Mouse (Mus musculus): ENCODE results near the gene Enkur. TPM values are rescaled to one million over a fixed set of nuclear protein-coding genes. Genes with fewer than 3 reads are reported as not detected.
"Not testable (repeated sequence)": the region's sequence is repeated elsewhere in the genome, so short reads cannot be mapped to it uniquely, and the experiment has no call there.

Gene Enkur
- under 1 TPM; 0.43 to 0.99 TPM for total RNA-seq (2021)
- long read RNA-seq, experiment 1: 0 reads
- long read RNA-seq, experiment 2: 0 reads

GRCm38 (mm10) chr2:21204912-21205830 is at the start of gene Enkur, which contains the start of gene Thnsl1:
TSS of gene Enkur (minus strand) at chr2:21205365.
TSS of gene Thnsl1 (plus strand) at chr2:21205724.
- peak; percentile 99 for DNase-seq (ENCODE audit: low spot score in 2 of 2)

GRCm38 (mm10) chr2:21254308-21254707 is 49.1 kb upstream of the Enkur start:
- DNase-seq (ENCODE audit: low spot score in 2 of 2): no peak

GRCm38 (mm10) chr2:21253644-21254043 is 48.5 kb upstream of the Enkur start:
- no peak for DNase-seq (ENCODE audit: low spot score in 2 of 2)

GRCm38 (mm10) chr2:21245477-21246102 is 40.4 kb upstream of the Enkur start:
- DNase-seq (ENCODE audit: low spot score in 2 of 2): no peak

GRCm38 (mm10) chr2:21244986-21245385 is 39.8 kb upstream of the Enkur start:
- DNase-seq (ENCODE audit: low spot score in 2 of 2): no peak

GRCm38 (mm10) chr2:21244104-21244503 is 38.9 kb upstream of the Enkur start:
- not testable (repeated sequence) for DNase-seq (ENCODE audit: low spot score in 2 of 2)

GRCm38 (mm10) chr2:21236846-21237245 is 31.7 kb upstream of the Enkur start:
- DNase-seq (ENCODE audit: low spot score in 2 of 2): no peak

GRCm38 (mm10) chr2:21235844-21236386 is 30.8 kb upstream of the Enkur start:
- no peak for DNase-seq (ENCODE audit: low spot score in 2 of 2)

- no peak for DNase-seq (ENCODE audit: low spot score in 2 of 2)
Observed at GRCm38 (mm10) chr2:21234871-21235648, 29.9 kb upstream of the Enkur start.

GRCm38 (mm10) chr2:21231147-21231546 is 26.0 kb upstream of the Enkur start:
- no peak for DNase-seq (ENCODE audit: low spot score in 2 of 2)

- DNase-seq (ENCODE audit: low spot score in 2 of 2): no peak
Observed at GRCm38 (mm10) chr2:21230276-21230675, 25.1 kb upstream of the Enkur start.

GRCm38 (mm10) chr2:21222453-21223384 is 17.6 kb upstream of the Enkur start:
- DNase-seq (ENCODE audit: low spot score in 2 of 2): no peak

GRCm38 (mm10) chr2:21215284-21215683 is 10.1 kb upstream of the Enkur start:
- DNase-seq (ENCODE audit: low spot score in 2 of 2): no peak

GRCm38 (mm10) chr2:21214322-21214721 is 9.2 kb upstream of the Enkur start:
- DNase-seq (ENCODE audit: low spot score in 2 of 2): no peak

GRCm38 (mm10) chr2:21211361-21211760 is 6.2 kb upstream of the Enkur start:
- DNase-seq (ENCODE audit: low spot score in 2 of 2): peak in 1 of 2 experiments; percentile 16

GRCm38 (mm10) chr2:21206278-21206677 is 1.1 kb upstream of the Enkur start:
- DNase-seq (ENCODE audit: low spot score in 2 of 2): no peak

GRCm38 (mm10) chr2:21205831-21206159 is 630 bp upstream of the Enkur start:
- DNase-seq (ENCODE audit: low spot score in 2 of 2): no peak

GRCm38 (mm10) chr2:21202754-21203153 is 2.4 kb downstream of the Enkur start:
- no peak for DNase-seq (ENCODE audit: low spot score in 2 of 2)

- DNase-seq (ENCODE audit: low spot score in 2 of 2): no peak
Observed at GRCm38 (mm10) chr2:21199051-21199450, 6.1 kb downstream of the Enkur start.

GRCm38 (mm10) chr2:21195233-21195632 is 9.9 kb downstream of the Enkur start:
- DNase-seq (ENCODE audit: low spot score in 2 of 2): no peak

Data from adrenal gland, adult 18-20 months (tissue).